Mouse (Mus musculus) left cerebral cortex, postnatal 25 days (tissue): ENCODE measurements at regions not wholly inside any gene's neighbourhood (a gene's known extent, or its start where the extent isn't known, plus 50 kb on each side); places are given as distances from the start of the nearest gene placed in this dataset.
A peak's percentile ranks its signal among the peaks of the same experiment; 100 is the strongest.

Experiments used
- DNase-seq, 2 experiments: peaks; one replicate each; pipeline ENCODE4 v3.0.0; 2022; ENCODE audit warnings: low spot score in 2 of 2, mixed read lengths in 1 of 2
- intact Hi-C: fragments of 180-260 bp; cut with DNase I; formaldehyde crosslinking; loops from one replicate; pipeline ENCODE4 v1.15.1; 2025

GRCm38 (mm10) chr13:51968103-51968502, 121.6 kb downstream of the Gadd45g start:
- intact Hi-C loops, result no loop called here
- DNase-seq, result no peak

- intact Hi-C loops, result no loop called here
Measured at GRCm38 (mm10) chr13:51968796-51969195, 122.3 kb downstream of the Gadd45g start.

DNA sequence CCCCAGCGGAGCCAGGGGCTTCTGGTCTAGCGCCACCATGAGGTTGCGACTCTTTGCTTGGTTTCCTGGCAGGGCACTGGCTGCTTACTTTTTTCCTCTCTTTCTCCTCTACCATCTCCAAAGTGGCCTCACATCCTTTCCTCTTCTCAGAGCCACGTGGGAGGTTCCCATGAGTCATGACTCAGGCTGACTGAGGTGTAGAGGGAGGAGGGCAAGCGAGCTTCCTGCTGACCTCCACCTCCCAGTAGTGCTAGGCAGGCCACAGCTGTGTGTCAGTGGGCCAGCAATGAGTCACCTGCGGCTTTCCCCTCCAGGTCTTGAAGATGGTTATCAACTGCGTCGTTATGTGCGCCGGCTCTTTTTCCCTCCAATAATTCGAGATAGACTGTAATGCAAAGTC, 123.6 kb downstream of the Gadd45g start:
- intact Hi-C loops, result no loop called here
- peak in 1 of 2 experiments; percentile 70 for DNase-seq

More at GRCm38 (mm10) chr13:51968796-51969195, 122.3 kb downstream of the Gadd45g start:
- DNase-seq, result no peak

GRCm38 (mm10) chr13:51972656-51973310, 126.3 kb downstream of the Gadd45g start:
- DNase-seq, result no peak
- intact Hi-C loops, result no loop called here

DNA sequence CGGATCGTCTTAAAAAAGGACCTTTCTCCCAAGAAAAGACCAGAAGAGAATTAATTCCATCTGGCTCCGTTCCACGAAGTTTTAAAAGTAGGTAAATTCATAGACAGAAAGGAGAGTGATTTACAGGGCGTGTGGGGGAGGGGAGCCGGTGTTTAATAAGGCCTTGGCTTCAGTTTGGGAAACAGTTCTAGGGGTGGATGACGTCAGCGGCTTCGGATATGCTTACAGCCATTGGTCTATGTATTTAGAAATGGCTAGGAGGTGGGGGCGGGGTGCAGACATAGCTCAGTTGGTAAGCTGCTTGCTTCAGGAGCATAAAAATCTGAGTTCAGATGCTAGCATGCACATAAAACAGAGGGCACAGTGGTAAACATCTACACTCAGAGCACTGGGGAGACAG, 127.0 kb downstream of the Gadd45g start:
- intact Hi-C loops, result no loop called here
- peak in 1 of 2 experiments; percentile 58 for DNase-seq

- intact Hi-C loops, result no loop called here
- no peak for DNase-seq
Measured at GRCm38 (mm10) chr13:51974101-51974500, 127.6 kb downstream of the Gadd45g start.

DNA sequence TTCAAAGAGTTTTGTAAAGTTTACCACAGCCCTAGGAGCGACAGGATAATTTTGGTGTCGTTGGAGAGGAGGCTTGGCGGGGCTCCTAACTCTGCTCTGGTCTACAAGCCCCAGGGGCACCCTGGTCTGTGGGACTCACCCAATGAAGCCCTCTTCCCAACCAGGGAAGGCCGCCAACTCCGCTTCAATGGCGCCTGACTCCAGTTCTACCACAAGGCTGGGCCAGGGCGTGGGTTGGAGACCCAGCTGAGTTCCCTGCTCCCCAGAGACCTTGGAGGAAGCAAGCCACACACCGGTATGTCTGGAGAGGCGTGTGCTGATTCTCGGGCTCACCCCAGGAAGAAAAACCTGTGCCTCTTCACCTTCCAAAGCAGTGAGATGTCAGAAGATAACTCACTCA, 128.9 kb downstream of the Gadd45g start:
- intact Hi-C loops, result no loop called here
- DNase-seq, result no peak

DNA sequence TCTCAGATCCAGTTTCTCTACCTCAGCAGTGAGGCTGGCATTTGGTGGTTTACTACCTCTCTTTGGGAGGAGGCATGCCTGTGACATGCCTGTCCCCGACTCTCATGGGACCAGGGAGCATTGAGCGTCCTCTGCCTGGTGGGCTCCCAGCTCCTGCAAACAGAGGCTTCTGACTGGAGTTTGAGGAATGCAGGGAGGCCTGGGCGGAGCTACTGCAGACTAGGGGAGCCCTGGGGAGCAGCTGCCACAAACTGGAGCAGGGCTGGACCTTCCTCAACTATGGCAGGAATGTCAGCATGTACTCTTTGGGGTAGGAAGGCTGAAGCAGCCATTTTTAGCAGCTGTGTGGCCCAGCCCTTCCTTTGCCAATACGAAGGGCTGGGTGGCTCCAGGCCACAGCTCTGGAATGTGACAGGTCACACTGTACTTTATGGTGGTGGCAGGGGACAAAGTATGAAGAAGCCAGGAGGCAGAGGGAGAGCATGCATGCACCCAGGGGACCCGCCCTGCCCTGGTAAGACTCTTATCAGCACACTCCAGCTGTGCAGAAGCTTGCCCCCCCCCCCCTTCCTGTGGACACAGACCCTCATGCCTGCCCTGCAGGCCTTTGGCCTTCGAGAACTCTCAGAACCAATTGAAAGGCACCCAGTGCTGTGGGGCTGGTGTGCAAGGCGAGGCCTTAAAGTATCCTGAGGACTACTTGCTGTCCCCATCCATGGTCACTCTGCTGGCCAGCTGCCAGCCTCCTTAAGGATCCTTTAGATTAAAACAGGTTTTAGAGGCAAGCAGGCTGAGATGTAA, 129.5 kb downstream of the Gadd45g start:
- DNase-seq, result no peak
- intact Hi-C loops, result no loop called here

GRCm38 (mm10) chr13:51976620-51977214, 130.2 kb downstream of the Gadd45g start:
- intact Hi-C loops, result no loop called here
- no peak for DNase-seq

- intact Hi-C loops, result no loop called here
- no peak for DNase-seq
Measured at GRCm38 (mm10) chr13:51979301-51979977, 133.0 kb downstream of the Gadd45g start.

DNA sequence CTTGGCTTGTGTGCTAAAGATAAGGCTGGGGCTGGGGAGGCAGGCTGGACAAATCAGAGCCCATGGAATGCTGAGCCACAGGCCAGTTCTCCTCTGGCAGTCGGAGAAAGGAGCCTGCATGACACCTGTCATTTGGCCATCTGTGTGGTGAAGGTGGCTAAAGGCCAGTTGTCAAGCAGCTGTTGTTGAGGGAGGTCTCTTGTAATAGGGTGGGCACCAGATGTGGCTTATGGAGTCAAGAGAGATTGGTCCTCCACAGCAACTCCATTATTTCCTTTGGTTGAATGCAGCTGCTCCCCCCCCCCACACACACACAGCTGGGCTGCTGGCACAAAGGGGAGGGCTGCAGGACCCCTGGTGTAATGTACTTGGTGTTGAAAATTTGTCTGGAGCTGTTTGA, 133.9 kb downstream of the Gadd45g start:
- intact Hi-C loops, result no loop called here
- no peak for DNase-seq

GRCm38 (mm10) chr13:51983002-51983401, 136.5 kb downstream of the Gadd45g start:
- intact Hi-C loops, result no loop called here

GRCm38 (mm10) chr13:51983575-51983974, 137.1 kb downstream of the Gadd45g start:
- intact Hi-C loops, result no loop called here
- DNase-seq, result no peak

More at GRCm38 (mm10) chr13:51983002-51983401, 136.5 kb downstream of the Gadd45g start:
- DNase-seq, result no peak

DNA sequence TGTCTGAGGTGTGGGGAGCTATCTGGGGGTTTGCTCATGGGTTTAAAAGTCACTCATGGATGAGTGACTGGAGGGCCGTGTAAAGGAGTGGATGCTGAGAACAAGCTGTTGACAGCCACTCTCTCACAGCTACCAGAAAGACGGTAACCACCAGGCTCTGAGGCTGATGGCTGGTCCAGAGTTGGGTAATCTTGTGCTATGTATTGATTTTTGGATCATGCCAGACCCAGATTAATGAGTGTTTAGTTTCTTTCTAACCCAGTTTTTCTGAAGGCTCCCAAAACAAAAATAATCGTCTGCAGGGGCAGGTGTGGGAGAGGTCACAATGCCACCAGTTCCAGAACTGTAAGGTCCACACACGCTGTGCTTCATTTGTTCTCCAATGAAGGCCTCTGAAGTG, 144.9 kb downstream of the Gadd45g start:
- intact Hi-C loops, result no loop called here
- no peak for DNase-seq

DNA sequence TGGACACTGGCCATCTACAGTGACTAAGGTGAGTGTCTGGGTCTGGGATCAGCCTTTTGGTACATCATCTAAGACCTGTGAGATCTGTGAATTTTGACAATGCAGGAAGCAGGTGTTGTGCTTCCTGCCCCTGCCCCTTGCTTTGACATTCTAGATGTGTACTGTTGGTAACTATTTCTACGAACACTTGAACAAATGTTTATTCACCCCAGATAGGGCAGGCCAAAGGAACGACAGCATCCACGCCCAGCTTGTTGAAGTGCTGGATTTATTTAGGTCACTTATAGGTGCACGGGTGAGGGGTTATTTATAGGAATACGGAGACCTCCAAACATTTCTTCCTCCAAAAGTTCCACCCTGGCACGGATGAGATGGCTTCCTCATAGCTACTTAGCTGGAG, 146.4 kb downstream of the Gadd45g start:
- no peak for DNase-seq
- intact Hi-C loops, result no loop called here

- intact Hi-C loops, result no loop called here
Measured at GRCm38 (mm10) chr13:51996163-51996562, 149.7 kb downstream of the Gadd45g start.

DNA sequence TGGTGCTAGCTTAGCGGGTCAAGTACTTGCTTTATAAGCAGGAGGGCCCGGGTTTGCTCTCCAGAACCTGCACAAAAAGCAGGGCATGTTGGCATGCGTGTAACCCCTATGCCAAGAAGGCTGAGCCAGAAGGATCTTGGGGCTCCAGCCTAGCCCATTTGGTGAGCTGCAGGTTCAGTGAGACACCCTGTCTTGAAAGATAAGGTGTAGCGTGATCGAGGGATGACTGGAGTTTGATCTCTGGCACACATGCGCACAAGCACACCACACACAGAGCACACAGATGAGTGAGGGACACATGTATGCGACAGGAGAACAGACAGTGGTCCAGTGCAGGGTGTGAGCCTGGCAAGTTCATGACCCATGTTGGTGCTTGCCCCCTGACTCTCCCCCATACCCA, 152.1 kb downstream of the Gadd45g start:
- intact Hi-C loops, result no loop called here
- no peak for DNase-seq

More at GRCm38 (mm10) chr13:51996163-51996562, 149.7 kb downstream of the Gadd45g start:
- DNase-seq, result no peak

GRCm38 (mm10) chr13:52001811-52002210, 155.3 kb downstream of the Gadd45g start:
- intact Hi-C loops, result no loop called here
- peak in 1 of 2 experiments; percentile 22 for DNase-seq

- intact Hi-C loops, result no loop called here
- DNase-seq, result no peak
Measured at GRCm38 (mm10) chr13:52003946-52004539, 157.6 kb downstream of the Gadd45g start.
